Mouse (Mus musculus) kidney, embryonic 16.5 days (tissue): Measurements from ENCODE around the gene Sod2. TPM values are rescaled to one million over a fixed set of nuclear protein-coding genes. Genes with fewer than 3 reads are reported as not detected.
"Not testable (repeated sequence)": the region's sequence is repeated elsewhere in the genome, so short reads cannot be mapped to it uniquely, and the experiment has no call there.

Source experiments
- ATAC-seq: fragments of 200-750 bp; cut with Nextera tagmentation; 2 replicates; pipeline ENCODE4 v1.8.0; 2017; ENCODE audit warnings: moderate TSS enrichment; ENCODE audit not compliant: low FRiP score, low TSS enrichment
- H3K27ac ChIP-seq: fragments of 300-500 bp; sonication (generic); 2 replicates; pipeline ENCODE4 v1.5.1; 2014; ENCODE audit warnings: low read length
- H3K27me3 ChIP-seq: fragments of 300-500 bp; sonication (generic); 2 replicates; pipeline ENCODE4 v1.6.1; 2014; ENCODE audit warnings: low read length, control low read depth, mixed read lengths; ENCODE audit not compliant: insufficient read depth
- H3K36me3 ChIP-seq: fragments of 300-500 bp; sonication (generic); 2 replicates; pipeline ENCODE4 v1.6.1; 2014; ENCODE audit warnings: low read length, control low read depth, mixed read lengths; ENCODE audit not compliant: insufficient read depth
- H3K4me1 ChIP-seq: fragments of 300-500 bp; sonication (generic); 2 replicates; pipeline ENCODE4 v1.6.1; 2014; ENCODE audit warnings: low read length, control low read depth, mixed read lengths; ENCODE audit not compliant: insufficient read depth
- H3K4me2 ChIP-seq: fragments of 300-500 bp; sonication (generic); replicated peaks from 2 replicates; pipeline ENCODE4 v1.6.1; 2014; ENCODE audit warnings: low read depth, low read length
- H3K4me3 ChIP-seq: fragments of 300-500 bp; sonication (generic); 2 replicates; pipeline ENCODE4 v1.5.1; 2014; ENCODE audit warnings: mild to moderate bottlenecking, low read length
- H3K9ac ChIP-seq: fragments of 300-500 bp; sonication (generic); replicated peaks from 2 replicates; pipeline ENCODE4 v1.6.1; 2014; ENCODE audit warnings: low read length
- H3K9me3 ChIP-seq: fragments of 300-500 bp; sonication (generic); 2 replicates; pipeline ENCODE4 v1.6.1; 2016; ENCODE audit warnings: low read length, control low read depth
- WGBS: fragments of 180-500 bp; shearing (Covaris S2); extraction: QIAGEN DNeasy Blood & Tissue Kit; methylation state at CpG from one replicate; pipeline ENCODE4 v1.1.7; 2014; 5-methylcytosine and 5-hydroxymethylcytosine counted together
- polyA plus RNA-seq: library from polyadenylated mRNA; unstranded; fragments of >200 nt; fragmentation: Nextera tagmentation; extraction: Ambion mirVana; gene quantifications from 2 replicates; pipeline ENCODE4 v1.2.1, GENCODE M21; 2015

Gene Sod2
- polyA plus RNA-seq, 1 experiment from 2014 or later = 178 TPM

- H3K9me3 ChIP-seq, H3K27ac ChIP-seq, H3K27me3 ChIP-seq, H3K36me3 ChIP-seq, H3K4me2 ChIP-seq, H3K4me1 ChIP-seq, H3K9ac ChIP-seq, H3K4me3 ChIP-seq: not testable (repeated sequence)
- no CpG with 5 or more reads among the region's 4 CpGs for WGBS
- ATAC-seq = peak; percentile 46
Observed at GRCm38 (mm10) chr17:13067864-13068385, 61.3 kb downstream of the Sod2 start.

- not testable (repeated sequence) for H3K27ac ChIP-seq, ATAC-seq
Observed at GRCm38 (mm10) chr17:13069227-13069626, 62.6 kb downstream of the Sod2 start.

More at GRCm38 (mm10) chr17:13069227-13069626, 62.6 kb downstream of the Sod2 start:
- H3K9me3 ChIP-seq, H3K9ac ChIP-seq, H3K4me2 ChIP-seq, H3K27me3 ChIP-seq, H3K36me3 ChIP-seq, H3K4me1 ChIP-seq, H3K4me3 ChIP-seq: not testable (repeated sequence)
- WGBS = 44% methylated on average over 2 of the region's 5 CpGs

Other genes starting within 250 kb of the Sod2 start
- gene Igf2r, start 237.2 kb upstream of the Sod2 start, polyA plus RNA-seq = 32.1 and 33.6 TPM in 2 replicates
- 0.61 and 0.89 TPM in 2 replicates for gene Mas1, start 138.7 kb upstream of the Sod2 start, polyA plus RNA-seq
- not detected in 2 replicates for gene Mrgprh, start 130.8 kb upstream of the Sod2 start, polyA plus RNA-seq
- 0.64 and 1.3 TPM in 2 replicates for gene Pnldc1, start 96.6 kb upstream of the Sod2 start, polyA plus RNA-seq
- 383 and 391 TPM in 2 replicates for gene Tcp1, start 91.1 kb upstream of the Sod2 start, polyA plus RNA-seq
- gene Mrpl18, start 90.5 kb upstream of the Sod2 start, polyA plus RNA-seq = 155 and 158 TPM in 2 replicates
- gene Acat3, start 66.2 kb upstream of the Sod2 start, polyA plus RNA-seq = 4.7 and 5.0 TPM in 2 replicates
- gene Acat2, start 46.1 kb upstream of the Sod2 start, polyA plus RNA-seq = 134 and 136 TPM in 2 replicates
- 124 and 135 TPM in 2 replicates for gene Wtap, start 12.7 kb upstream of the Sod2 start, polyA plus RNA-seq
- gene Gpr31b, start 45.5 kb downstream of the Sod2 start, polyA plus RNA-seq = not detected in 2 replicates
- 0.09 TPM in 1 of 2 replicates, not detected in the other for gene Tcp10b, start 54.3 kb downstream of the Sod2 start, polyA plus RNA-seq
- 0.10 TPM in 1 of 2 replicates, not detected in the other for gene Unc93a, start 125.0 kb downstream of the Sod2 start, polyA plus RNA-seq
- not detected in 2 replicates for gene Smok2a, start 214.3 kb downstream of the Sod2 start, polyA plus RNA-seq
- gene Smok2b, start 223.4 kb downstream of the Sod2 start, polyA plus RNA-seq = not detected in 2 replicates